Mouse (Mus musculus) regulatory T cell (primary cell): ENCODE measurements around the gene Adh6b.
"Not testable (repeated sequence)": the region's sequence is repeated elsewhere in the genome, so short reads cannot be mapped to it uniquely, and the experiment has no call there.

ENCODE experiments used
- in situ Hi-C: fragments of 300-600 bp; cut with MboI, MseI; formaldehyde crosslinking; loops from one replicate; pipeline ENCODE4 v1.15.1; 2025; ENCODE audit warnings: high pct_unique_total_duplicates

Gene Adh6b

DNA sequence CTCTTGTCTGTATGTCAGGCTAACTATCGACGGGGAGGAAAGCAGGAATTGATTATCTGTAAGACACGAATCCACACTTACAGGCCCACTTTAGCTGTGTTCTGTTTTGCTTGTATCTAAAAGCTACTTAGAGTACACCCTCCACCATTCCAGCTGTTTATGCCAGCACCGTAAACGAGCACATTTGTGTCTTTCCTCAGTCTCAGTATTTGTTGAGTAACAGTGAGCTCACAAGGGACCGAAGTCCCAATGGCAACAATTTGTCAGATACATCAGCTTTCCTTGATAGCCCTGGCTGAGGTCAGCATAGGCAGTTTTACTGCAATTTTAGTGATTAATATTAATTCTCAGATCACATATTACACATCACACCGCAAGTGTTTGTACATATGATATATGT lies 17.3 kb downstream of the Adh6b start:
- in situ Hi-C loops, result no loop called here

DNA sequence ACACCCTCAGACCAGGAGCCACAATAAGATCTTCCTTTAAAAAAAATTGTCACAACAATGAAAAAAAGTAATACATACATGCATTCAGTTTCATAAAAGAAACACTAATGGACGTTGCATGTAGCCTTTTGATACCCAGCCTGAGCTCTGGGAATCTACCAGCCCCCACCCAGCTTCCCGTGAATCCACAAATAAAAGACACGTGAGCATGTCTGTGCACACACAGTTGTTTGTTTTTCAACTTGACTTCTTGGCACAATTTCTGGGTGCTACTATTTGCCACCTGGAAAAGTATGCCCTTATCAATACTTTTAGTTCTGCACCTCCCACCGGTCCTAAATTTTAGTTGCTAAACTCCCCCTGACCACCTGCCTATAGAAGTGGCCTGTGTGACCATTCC lies 19.1 kb downstream of the Adh6b start:
- in situ Hi-C loops, result no loop called here

DNA sequence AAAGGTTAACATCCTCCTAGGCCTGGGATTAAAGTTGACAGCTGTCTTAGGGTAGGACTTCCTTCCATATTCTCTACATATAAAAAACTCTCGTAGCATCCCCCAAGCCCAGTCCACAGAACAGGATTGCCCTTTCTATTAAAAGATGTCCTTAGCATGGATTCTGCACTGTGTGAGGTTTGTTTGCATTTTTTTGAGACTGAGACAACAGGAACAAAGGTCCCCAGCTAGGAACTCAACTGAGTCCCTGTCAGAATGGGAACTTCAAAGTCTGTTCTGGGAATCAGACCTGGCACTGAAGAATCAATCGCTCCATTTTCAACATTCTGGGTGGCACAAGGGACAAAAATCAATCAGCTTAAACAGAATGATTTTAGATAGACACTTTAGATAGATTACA lies 21.3 kb downstream of the Adh6b start:
- in situ Hi-C loops, result no loop called here

DNA sequence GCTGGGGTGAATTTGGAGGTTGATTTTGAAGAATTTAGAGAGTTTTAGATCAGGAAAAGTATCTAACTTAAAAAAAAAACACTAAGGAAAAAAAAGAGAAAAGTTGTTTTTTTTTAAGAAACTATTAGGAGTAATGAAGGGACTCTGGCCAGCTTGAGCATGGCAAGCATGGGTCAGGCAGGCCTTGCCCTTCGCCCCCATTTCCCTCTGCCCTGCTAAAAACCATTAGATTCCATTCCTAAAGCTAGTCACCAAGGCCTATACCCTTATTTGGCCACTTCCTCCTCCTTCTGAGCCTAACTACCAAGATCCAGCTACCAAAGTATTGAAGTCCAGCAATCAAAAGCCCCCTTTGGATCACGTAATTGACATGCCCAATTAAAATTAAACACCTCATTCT lies 24.6 kb downstream of the Adh6b start:
- in situ Hi-C loops, result no loop called here

DNA sequence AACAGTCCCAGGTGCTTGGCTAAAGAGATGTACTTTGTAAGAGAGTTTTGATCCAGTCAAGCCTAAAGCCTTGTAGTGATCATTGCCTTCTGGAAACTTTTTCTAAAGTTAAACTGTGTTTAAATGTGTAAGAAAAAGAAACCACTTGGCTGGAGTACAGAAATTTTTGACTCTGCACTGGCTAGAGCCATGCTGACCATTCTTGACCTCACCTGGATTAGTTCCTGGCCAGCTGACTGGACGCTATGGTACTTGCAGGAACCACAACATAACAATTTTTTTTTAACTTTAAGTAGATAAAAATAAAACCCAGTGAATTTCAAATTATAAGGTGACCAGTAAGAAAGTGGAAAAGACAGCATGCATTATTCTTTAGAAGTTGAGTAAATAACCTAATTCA lies 28.0 kb downstream of the Adh6b start:
- in situ Hi-C loops, result no loop called here

DNA sequence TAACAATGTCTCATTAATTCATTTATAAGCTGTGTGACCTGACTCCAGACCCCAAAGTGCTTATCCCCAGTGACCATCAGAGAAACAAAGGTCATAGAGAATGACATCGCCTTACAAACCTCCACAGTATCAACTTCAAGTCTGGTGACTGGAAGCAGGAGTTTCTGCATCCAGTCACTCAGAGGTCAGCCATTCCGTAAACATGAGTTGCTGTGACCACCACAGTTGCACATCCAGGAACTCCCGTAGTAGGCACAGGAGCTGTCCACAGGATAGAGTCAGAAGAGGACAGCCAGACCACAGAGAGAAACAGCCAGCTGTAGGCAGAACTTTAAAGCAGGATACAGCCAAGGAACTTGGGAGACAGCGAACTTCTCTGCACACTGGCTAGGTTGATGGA lies 28.7 kb downstream of the Adh6b start:
- in situ Hi-C loops, result not testable (repeated sequence)

DNA sequence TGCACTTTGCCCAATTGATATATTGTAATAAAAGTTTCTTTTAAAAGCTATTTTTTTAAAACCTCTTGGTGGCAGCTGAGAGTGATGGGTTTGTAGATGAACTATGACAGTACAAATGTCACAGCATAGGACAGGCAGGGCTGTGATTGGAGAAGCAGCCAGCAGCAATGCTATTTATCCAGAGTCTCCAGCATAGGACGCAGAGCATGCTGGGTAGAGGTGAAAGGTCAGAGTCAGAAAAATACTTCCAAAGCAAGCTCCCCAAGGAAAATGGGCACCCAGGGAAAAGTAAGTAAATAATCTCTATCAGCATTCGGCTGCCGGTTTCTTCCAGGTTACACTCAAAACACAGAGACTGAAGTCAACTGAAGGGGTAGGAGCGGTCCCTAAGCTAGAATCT lies 32.3 kb downstream of the Adh6b start:
- in situ Hi-C loops, result no loop called here

DNA sequence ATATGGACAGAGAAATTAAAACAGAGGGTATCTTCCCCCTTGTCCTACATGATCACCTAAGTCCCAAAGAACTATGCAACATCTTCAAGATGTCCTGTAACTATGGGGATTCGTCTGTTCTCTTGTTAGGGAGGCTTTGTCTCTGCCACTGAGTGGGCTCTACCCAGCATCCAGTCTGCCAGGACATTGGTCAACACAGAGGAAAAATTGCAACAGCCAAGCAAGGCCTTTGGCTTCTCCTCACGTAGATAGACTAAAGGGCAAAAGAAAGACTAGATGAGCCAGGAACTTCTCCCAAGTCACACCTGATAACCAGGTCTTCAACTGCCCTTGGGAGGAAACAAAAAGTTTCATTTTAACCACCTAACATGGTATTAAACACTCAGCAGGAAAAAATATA lies 33.6 kb downstream of the Adh6b start:
- in situ Hi-C loops, result no loop called here

DNA sequence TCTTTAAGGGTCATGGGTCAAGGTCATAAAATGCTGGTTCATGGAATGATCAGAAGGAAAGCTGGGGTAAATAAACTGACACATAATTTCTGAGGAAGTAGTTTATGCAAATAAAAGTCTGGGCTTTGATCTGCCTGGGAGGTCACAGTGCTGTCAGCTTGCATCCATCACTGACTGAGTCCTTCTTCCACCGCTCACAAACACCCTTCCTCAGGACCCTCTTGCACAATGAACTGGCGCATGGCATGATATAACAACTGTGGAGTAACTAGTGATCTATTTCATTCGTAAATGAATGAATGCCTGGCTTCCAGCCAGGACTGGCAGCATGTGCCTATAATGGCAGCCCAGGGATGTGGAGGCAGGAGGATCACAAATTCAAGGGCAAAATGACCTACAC lies 39.6 kb downstream of the Adh6b start:
- in situ Hi-C loops, result no loop called here

DNA sequence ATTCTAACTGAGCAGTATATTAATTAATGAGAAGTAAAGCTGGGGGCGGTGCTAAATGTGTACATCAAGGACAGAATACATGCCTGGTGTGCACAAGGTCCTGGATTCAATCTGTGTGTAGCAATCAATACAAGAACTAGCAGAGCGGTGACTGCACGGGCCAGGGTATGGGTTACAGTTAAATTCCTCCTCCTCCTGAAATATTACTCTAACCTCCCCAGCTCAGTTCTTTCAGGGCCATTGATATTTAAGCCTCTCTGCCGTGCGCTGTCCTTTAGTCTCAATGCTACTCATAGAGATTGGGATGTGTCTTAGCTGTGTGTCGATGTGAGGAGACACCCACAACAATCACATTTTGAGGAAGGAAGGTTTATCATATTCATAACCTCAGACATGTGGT lies 45.6 kb downstream of the Adh6b start:
- in situ Hi-C loops, result no loop called here

DNA sequence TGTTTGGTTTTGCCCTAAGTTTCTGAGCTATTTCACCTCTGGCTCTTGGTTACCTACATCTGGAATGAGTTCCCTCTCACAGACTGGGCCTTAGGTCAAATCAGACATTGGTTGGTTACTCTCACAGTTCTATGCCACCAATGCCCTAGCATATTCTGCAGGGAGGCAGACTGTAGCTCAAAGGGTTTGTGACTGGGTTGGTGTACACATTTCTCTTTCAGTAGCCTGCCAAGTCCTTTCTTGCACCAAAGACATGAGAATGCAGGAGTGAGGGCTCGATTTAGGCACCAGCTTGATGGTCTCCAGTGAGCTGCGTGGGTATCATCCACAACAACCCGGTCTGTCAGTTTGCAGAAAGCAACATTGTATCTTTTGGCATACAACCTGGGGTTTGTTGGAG lies 63.3 kb downstream of the Adh6b start:
- in situ Hi-C loops, result no loop called here

DNA sequence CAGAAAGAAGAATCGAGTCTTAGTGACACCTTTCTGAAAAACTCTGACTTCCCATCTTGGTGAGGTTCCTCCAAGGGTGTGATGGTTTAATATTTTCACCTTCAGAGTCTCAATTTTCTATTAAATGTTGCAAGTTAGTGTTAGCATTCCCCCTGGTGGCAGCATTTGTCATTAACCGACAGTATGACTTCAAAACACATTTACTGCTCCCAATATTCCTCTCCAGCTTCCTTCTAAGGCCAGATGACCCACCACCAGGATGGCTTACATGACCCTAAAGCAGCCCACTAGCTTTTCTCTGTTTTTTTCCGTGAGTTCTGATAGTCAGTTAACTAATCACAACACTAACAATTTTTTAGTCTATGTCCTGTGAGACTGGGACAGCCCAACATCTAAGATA lies 63.8 kb downstream of the Adh6b start:
- in situ Hi-C loops, result no loop called here

DNA sequence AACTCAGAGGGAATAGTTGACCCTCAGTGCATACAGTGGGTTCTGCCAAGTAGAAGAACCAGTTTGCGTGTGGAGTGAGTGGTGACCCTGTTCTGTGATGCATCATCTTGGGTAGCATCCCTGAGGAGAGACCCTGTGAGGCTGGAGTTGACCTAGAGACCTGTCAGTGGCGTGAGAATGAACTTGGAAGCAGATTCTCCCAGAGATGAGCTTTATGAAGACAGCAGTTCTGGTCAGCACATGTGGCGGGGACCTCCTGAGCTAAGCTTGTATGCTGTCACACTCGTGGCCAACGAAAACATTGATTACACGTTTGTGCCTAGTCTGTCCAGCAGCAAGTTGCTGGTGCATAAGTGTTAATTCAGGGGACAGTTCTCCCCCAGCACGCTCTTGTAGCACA lies 64.3 kb downstream of the Adh6b start:
- in situ Hi-C loops, result no loop called here

DNA sequence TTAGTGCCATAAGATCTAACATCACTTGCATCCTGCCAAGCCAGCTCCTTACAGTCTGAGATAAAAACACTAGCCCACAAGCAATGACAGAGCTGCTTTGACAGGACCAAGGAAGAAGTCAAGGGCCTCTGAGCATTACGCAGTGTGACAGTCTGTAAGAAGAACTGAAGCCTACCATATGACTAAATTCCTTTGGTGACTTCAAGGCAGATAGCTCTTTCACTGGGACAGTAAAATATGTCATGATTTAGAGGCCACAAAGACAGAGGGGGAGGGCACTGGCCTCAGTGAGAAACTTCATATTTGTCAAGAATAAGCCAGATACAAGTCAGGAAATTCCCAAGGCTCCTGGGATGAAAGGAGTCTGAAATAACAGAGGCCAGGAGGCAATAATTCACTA lies 66.3 kb downstream of the Adh6b start:
- in situ Hi-C loops, result no loop called here
